Mouse (Mus musculus) right cerebral cortex, postnatal 4 days (tissue): ENCODE measurements around the gene Adgrg5.

Source experiments
- DNase-seq: peaks from one replicate; pipeline ENCODE4 v3.0.0-alpha.2; 2022

Gene Adgrg5

DNA sequence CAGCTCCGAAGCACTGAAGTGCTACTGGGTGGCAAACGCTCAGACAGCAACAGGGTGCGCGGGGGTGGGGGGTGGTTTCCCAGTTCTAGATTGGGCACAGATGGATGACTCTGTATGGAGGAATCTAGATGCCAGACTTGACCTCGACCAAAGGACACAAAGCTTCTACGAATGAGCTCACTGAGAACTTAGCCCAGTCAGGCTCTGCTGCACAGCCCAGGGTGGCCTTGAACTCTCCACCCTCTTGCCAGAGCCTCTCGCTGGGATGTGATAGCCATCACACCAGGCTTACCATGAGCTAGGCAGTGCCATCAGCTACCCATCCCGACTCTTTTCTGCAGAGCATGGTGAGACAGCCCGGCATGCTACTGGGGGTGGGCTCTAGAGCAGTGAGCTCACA lies 50.3 kb downstream of the Adgrg5 start:
- no peak for DNase-seq

GRCm38 (mm10) chr8:94974467-94975165 lies 51.1 kb downstream of the Adgrg5 start, which contains the start of gene Adgrg1:
Gene Adgrg1, plus strand, starts transcription at chr8:94974751.
- no peak for DNase-seq

DNA sequence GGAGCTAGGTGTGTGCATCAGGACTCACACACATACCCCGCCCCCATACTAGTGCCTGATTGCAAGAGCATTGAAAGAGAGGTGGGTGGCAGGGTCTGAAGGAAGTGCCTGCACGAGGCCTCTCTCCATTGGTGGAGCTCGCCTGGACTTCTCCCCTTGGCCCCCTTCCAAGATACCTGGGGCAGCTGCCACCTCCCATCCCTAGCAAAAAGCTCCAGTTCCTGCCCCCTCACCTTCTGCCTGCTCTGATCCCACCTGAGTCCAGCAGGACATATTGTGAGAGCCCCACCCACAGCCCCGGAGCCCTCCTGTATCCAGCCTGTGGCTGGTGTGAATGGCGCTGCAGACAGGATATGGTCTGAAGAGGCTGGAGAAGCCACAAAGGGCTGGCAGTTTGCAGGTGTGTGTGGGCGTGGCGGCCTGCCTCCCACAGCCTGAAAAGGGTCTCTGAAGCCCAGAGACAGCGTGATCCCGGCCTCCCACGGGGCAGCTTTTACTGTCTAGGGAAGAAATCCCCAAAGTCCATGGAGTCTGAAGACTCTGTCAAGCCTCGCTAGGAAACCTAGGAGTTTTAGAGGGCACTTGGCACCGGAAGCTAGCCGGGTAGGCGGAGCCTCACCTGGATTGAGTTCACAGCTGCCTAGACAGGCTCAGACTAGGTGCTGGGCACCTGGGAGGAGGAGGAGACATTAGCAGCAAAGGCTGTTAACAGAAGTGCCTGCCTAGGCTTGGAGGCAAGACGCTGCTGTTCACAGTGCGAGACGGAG lies 53.3 kb downstream of the Adgrg5 start:
- DNase-seq: no peak

DNA sequence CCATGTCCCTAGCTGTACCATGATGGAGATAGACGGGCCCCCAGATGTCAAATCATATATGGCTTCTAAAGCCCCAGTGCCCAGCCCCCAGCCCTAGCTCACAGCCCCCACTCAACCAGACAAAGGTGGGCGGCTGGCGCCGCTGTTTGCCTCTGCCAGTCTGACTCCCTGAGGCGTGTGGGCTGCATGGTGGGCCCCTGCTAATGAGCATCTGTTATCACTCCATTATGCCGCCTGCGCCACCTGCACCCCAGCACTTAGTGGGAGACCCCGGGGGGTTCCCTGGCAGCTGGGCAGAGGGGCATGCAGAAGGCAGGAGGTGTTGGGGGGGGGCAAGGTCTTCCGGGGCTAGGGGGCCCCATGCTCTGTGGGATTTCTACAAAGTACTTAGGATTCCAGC lies 54.6 kb downstream of the Adgrg5 start:
- no peak for DNase-seq

GRCm38 (mm10) chr8:94978593-94979319 lies 55.3 kb downstream of the Adgrg5 start:
- DNase-seq: no peak

DNA sequence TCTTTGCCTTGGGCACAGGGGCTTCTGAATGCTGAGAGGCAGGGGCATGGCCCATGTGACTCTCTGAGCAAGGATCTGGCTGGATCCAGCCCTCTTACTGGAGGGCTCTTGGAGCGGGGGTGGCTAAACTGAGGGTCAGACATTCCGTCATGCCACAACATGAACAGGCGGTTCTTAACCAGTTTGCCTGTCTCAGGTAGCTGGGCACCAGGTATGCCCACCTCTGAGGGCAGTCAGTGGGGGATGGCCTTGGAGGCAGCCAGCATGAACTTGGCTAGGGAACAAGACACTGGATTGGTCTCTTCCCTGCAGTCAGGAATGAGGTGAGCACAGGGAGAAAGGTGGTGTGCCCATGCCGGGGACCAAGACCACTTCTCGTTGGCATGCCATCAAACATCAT lies 56.7 kb downstream of the Adgrg5 start:
- DNase-seq: no peak

GRCm38 (mm10) chr8:94980976-94981375 lies 57.5 kb downstream of the Adgrg5 start:
- DNase-seq: no peak

- DNase-seq: peak; percentile 48
Measured at GRCm38 (mm10) chr8:94981848-94982247, 58.4 kb downstream of the Adgrg5 start.

GRCm38 (mm10) chr8:94983146-94983545 lies 59.7 kb downstream of the Adgrg5 start:
- no peak for DNase-seq

DNA sequence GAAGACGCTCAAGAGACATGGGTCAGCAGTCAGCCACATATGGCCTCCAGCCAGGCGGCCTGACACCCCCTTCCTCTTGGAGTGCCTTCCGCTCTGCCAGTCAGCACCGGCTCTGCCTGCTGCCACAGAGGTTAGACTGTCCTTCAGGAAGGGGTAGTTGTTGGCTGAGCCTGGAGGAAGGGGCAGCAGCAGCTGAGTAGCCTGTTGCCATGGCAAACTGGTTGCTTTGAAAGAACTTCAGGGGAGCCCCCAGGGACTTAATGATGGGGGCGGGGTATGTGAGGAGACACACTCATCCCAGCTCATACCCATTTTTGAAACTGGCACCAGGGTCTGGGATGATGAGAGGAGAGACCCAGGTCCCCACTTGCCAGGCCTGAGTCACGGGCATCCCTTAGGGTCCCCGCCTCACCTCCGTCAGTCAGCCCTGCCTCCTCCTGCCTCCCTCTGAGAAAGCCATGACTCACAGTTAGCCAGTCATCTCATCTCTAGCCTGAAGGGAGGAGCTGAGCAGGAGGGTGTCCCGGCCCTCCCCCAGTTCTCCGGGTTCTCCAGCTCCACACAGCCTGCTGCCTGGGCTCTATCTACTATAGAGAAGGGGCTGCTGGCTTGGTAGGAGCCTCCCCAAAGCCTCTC lies 60.5 kb downstream of the Adgrg5 start:
- peak; percentile 51 for DNase-seq

DNA sequence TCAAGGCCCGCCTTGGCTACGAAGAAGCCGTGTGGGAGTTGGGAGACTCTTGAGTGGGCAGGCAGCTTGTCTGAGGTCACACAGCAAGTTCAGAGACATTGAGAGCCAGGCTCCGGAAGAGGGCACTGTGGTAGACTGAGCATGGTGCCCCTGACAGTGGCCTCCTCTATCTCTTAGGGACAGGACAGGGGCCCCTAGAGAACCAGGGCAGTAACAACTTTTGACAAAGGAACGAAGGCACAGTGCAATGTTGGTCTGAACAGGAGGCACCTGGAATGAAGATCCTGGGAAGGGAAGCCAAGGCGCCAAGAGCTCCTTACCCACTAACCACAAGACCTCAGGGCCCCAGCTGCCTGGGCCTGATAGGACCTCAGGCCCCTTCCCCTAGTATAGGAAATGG lies 61.5 kb downstream of the Adgrg5 start:
- no peak for DNase-seq

GRCm38 (mm10) chr8:94986676-94987075 lies 63.2 kb downstream of the Adgrg5 start:
- peak; percentile 68 for DNase-seq

GRCm38 (mm10) chr8:94987553-94987952 lies 64.1 kb downstream of the Adgrg5 start:
- no peak for DNase-seq

DNA sequence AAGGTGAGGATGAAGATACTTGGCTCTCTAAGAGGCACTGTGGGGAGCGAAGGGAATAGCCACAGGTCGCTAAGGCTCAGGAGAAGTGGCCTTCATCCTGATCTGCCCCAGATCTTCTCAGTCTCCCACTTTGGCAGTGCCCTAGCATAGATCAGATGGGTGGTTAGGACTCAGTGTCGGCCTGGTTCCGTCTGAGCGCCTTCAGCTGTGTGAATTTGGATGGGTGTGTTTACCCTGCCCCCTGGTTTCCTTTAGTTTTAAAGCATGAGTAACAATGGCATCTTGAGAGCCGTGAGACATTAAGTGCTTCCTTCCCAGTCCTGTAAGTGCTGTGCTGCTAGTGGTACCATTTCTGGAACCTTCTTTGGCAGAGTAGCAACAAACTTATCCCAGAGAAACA lies 65.1 kb downstream of the Adgrg5 start:
- no peak for DNase-seq

GRCm38 (mm10) chr8:94989711-94990110 lies 66.2 kb downstream of the Adgrg5 start:
- DNase-seq: no peak

- no peak for DNase-seq
Measured at GRCm38 (mm10) chr8:94990598-94991453, 67.3 kb downstream of the Adgrg5 start.

DNA sequence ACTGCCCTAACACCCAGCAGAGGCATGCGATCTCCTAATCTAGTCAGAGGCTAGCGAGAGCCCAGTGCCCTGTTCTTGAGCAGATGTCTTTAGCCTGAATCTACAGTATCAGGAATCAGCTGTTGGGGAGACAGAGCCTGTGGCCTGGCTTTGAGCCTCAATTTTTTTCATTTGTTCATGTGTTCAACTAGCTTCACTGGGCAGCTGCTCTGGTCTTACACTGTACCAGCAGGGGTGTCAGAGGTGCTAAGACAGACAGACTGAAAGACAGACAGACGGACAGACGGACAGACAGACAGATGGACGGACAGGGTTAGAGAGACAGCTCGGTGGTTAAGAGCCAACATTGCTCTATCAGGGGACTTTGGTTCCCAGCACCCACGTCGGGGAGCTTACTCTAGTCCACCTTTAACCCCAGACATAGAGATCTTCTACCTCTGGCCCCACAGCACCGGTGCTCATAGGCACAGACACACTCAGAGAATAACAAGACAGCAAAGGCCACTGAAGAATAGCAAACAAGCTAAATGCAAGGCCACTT lies 68.0 kb downstream of the Adgrg5 start:
- no peak for DNase-seq

DNA sequence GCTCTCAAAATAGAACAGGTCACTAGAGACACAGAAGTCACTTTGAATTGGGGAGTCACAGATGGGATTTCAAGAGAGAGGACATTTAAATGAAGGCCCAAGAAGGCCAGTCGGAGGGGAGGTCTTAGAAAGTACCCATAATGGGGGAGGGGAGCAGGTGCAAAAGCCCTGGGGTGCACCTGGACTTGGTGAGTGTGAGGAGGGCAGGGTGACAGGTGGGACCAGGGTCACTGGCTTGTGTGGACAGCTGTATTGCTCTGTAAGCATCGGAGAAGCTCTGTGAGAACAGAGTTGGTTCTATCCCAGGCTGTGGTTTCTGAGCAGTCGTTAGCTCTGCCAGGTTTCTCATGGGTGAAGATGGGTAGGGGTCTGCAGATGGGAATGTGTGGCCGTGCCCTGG lies 68.5 kb downstream of the Adgrg5 start:
- no peak for DNase-seq

- peak; percentile 69 for DNase-seq
Measured at GRCm38 (mm10) chr8:94992534-94992933, 69.0 kb downstream of the Adgrg5 start.
